Mouse (Mus musculus) spleen, embryonic (tissue): ENCODE measurements around the gene Angptl2.

ENCODE experiments used
- CTCF ChIA-PET: fragments of 350-600 bp; sonication (Branson Sonifier 250); formaldehyde crosslinking; loops from one replicate; lab custom pipeline; 2022; lab: Charles Lee

Angptl2 gene

DNA sequence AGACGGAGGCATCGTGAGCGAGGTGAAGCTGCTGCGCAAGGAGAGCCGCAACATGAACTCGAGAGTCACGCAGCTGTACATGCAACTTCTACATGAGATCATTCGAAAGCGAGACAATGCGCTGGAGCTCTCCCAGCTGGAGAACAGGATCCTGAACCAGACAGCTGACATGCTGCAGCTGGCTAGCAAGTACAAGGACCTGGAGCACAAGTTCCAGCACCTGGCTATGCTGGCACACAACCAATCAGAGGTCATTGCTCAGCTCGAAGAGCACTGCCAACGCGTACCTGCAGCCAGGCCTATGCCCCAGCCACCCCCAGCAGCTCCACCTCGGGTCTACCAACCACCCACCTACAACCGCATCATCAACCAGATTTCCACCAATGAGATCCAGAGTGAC, 12.7 kb downstream of the Angptl2 start:
- CTCF ChIA-PET, result interaction anchor here (0.7 kb wide), 1 partner anchor 1202 kb away, joined by 3 read pairs; no protein-coding TSS in a partner anchor

DNA sequence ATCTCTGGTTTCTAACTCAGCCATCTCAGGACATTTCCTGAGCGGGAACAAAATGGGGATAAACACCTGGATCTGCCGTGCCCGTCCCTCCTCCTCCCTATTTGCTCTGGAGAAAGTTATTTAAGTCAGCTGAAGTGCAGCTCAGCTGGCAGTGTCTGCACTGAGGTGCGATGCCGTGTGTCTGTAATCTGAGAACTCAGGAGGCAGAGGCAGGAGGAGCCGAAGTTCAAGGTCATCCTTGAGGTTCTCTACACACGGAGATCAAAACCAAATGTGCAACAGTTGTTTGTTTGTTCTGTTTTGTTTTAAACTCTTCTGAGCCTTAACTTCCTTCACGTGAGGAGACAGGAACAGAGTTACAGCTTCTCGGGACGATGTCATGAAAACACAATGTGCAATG, 14.8 kb downstream of the Angptl2 start:
- CTCF ChIA-PET, result no interaction called here

DNA sequence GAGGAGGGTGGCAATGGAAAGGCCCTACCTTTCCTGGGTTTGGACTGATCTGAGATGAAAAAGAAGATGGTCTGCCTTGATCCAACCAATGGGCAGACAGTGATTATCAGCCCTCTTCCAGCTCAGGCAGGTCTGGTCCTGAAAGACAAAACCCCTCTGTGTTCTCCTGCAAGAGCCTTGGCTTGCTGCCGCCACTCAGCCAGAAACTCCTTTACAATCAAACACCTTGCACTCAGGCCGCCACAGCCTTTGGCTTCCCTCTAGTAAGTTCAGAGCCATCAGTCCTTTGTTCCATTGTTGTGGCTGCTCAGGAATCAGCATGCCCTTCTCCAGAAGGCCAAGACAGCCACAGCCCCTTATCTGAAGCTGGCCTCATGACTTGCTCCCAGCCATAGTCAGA, 15.9 kb downstream of the Angptl2 start:
- CTCF ChIA-PET, result no interaction called here

DNA sequence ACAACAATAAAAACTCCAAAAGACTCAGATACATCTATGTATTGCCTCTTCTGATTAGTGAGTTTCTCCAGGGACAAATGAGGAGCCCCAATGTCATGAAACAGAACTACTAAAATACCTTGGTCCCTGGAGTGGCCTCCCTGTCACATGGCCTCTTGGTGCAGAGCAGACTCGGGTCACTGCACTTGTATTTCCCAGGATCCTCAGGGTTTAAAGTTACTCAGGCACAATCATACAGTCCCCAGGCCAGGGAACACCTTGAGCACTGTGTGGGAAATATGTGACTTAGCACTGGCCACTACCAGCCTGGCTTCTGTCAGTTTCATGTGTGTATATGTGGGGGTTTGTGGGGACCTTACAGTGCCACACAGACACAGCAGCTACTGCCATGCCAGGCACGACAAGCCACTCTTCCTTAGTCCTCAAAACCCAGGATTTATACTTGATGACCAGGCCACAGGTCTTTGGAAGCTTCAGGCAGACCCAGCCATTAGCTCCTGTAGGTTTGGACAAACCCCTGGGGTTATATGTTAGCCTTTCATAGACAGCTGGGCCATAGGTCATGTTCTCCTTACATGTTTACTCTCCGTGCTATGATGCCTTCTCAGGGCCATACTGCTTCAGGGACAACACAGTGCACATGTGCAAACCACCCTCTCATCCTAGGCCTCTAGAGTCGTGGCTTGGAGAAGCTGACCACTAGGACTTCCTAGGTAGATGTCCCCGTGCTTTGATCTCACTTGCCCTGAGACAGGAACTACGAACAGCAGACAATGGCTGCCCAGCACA, 17.1 kb downstream of the Angptl2 start:
- CTCF ChIA-PET, result no interaction called here

DNA sequence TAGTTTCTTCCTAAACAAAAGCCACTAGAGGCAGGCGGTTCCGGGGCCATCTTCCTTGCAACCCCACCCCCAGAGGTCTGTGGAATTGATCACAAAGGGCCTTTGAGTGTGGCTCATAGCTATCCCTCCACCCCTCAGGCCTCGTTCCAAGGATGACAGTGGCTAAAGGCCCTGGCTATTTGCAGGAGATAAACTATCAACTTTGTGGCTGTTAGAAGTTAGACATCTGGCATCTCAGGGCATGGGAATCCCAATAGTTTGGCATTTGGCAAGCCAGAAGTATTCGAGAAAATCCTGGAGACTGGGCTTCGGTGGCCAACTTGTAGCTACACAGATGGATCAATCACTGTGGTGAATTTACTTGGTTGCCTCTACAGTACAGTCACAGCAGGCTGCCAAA, 18.0 kb downstream of the Angptl2 start:
- CTCF ChIA-PET, result no interaction called here

DNA sequence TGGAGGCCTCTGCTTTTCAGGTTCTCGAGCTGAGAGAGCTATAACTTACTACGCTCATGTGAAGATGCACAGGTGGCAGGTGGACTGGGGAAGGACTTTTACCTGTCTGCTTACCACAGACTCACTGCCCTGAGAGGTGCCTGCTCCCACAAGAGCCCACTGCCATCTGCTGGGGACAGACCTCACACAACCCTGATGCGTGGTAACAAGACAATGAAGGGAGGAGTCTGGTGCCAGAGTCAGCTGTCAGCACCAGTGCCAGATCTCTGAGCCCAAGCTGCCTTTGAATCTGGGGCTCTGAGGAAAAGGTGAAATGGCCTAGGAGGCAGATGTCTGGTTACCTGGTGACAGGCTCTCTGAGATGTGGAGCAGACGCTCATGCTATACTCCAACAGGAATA, 19.0 kb downstream of the Angptl2 start:
- CTCF ChIA-PET, result no interaction called here

GRCm38 (mm10) chr2:33237581-33237980, 21.7 kb downstream of the Angptl2 start:
- CTCF ChIA-PET, result no interaction called here

- CTCF ChIA-PET, result no interaction called here
Measured at GRCm38 (mm10) chr2:33244880-33245279, 29.0 kb downstream of the Angptl2 start.

- CTCF ChIA-PET, result no interaction called here
Measured at GRCm38 (mm10) chr2:33245350-33245749, 29.5 kb downstream of the Angptl2 start.

- CTCF ChIA-PET, result no interaction called here
Measured at GRCm38 (mm10) chr2:33246841-33247240, 31.0 kb downstream of the Angptl2 start.

DNA sequence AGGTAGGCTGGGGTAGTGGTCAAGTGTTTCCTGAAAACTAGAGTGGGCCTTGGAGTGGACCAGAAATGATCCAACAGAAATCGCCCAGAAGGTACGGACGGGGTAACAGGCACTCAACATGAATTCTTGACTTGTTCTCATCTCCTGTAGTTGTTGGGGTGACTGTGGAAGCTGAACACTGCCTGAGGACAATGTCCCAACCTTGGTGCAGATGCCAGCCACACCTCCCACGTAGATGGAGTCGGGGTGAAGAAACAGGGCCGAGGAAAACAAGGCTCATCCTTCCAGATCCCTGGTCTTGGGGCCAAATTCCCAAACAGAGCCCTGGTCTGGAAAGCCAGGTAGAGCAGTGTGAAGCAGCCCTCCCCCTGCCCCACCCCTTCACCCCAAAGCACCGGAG, 32.7 kb downstream of the Angptl2 start:
- CTCF ChIA-PET, result no interaction called here

- CTCF ChIA-PET, result no interaction called here
Measured at GRCm38 (mm10) chr2:33249922-33250633, 34.2 kb downstream of the Angptl2 start.

- CTCF ChIA-PET, result no interaction called here
Measured at GRCm38 (mm10) chr2:33252751-33253150, 36.9 kb downstream of the Angptl2 start.

- CTCF ChIA-PET, result no interaction called here
Measured at GRCm38 (mm10) chr2:33253572-33254190, 37.8 kb downstream of the Angptl2 start.

GRCm38 (mm10) chr2:33254318-33254985, 38.6 kb downstream of the Angptl2 start:
- CTCF ChIA-PET, result no interaction called here

DNA sequence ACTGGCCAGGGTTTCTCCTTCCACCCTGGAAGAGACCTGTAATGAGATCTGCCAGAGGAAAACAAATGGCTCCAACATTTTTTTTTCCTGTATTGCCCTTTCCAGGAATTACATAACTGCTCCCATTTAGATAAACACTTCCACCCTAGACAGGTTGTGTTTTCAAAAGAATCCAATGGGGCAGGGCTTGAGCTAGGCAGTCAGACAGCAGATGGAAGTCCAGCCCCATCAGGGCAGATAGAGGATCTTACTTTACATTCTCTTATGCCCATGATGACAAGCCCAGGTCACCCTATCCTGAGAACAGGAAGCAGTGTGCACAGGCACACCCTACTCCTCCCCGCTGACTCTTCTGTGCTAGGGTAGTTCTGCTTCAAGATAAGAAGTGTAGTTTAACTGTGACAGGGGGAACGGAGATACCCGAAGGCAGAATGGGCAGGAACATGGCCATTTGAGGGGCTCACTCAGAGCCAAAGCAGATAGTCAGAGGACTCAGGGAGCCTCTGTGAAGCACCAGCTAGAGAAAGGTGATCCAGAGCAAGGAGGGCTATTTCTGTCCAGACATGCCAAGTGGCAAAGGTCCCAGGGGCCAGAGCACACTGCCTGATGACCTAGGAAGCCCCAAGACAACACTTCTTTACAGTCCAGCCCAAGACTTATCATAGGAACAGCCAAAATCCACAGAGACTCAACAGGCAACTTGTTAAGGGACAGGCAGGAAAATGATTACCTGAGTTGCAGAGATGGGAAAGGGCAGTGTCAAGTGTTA, 41.1 kb downstream of the Angptl2 start:
- CTCF ChIA-PET, result no interaction called here

DNA sequence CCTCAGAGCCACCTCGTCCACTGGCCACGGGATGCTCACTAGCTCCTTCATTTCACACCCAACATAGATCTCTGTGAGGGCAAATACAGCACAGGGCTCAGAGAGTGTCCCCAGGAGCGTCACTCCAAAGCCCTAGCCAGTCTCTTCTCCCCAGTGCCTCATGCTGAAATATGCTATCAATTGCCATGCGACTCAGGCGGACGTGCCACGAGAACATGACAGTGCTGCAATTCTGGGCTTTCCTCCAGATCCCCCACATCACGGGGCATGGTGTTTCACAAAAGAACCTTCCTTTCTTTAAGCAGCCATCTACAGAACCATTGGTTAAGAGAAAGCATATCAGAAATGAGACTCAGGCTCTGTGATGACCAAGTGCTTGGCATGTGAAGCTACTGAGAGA, 44.9 kb downstream of the Angptl2 start:
- CTCF ChIA-PET, result no interaction called here

DNA sequence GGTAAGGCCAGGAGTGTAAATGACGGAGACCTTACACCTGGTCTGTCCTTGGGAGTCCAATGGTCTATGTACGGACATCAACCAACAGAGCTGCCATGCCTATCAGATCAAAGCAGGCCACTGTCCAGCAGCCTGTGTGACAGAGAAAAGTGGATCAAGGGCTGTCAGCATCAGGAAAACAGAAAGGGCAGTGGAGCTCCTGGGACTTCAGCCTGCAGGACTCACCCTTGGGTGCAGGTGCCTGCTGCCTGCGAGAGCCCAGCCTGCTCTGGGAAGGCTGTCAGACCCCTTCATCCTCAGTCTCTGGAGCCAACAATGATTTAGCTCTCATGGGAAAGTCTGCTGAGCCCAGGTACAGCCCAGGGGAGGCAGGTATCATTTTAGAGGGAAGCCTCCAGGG, 45.6 kb downstream of the Angptl2 start:
- CTCF ChIA-PET, result no interaction called here

- CTCF ChIA-PET, result no interaction called here
Measured at GRCm38 (mm10) chr2:33265793-33266192, 49.9 kb downstream of the Angptl2 start.

- CTCF ChIA-PET, result no interaction called here
Measured at GRCm38 (mm10) chr2:33267075-33267474, 51.2 kb downstream of the Angptl2 start.

DNA sequence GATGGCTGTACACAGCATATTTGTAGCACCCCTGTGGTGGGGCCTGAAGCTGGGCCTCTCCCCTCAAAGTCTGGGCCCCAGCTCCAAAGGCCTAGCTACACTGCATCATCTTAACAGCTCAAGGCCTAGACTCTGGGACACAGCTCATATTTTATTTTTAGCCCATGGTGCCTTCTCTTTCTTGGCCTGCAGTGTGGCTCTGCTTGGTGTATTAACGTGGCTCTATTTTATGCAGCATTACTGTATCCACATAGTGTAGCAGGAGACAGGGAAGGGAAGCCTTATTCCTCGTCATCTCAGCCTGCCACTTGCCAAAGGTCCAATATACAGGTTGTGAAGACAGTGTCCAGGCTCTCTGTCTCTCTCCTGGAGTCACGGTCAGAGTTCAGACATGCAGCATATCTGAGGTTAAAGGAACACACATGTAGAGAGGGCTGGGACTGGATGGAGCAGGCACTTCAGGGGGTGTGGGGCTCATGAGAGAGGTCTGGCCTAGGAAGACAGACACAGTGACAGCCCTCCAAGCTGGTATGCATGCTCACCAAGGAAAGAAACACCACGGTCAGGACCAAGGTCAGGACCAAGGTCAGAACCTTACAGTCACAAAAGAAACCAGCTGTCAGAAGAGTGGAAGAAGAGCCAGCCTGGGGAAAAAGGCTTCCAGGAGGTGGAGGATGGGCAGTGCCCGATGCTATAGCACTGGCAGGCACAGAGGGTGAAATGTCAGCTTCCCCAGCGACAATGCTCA, 52.7 kb downstream of the Angptl2 start:
- CTCF ChIA-PET, result no interaction called here
